Mouse (Mus musculus): ENCODE measurements around the gene Nr2c2ap. TPM values are rescaled to one million over a fixed set of nuclear protein-coding genes. Genes with fewer than 3 reads are reported as not detected.

Nr2c2ap gene
- 10 to 100 TPM in 1 of 2 experiments, 1 to 10 TPM in 1; 9.9 to 12.9 TPM for total RNA-seq (2023)

GRCm38 (mm10) chr8:70131166-70131883 is at the start of gene Nr2c2ap:
Gene Nr2c2ap (plus strand): TSS chr8:70131333.

GRCm38 (mm10) chr8:70083285-70083684 is 47.8 kb upstream of the Nr2c2ap start, which contains the start of gene Hapln4:
Gene Hapln4 (plus strand): TSS chr8:70083457.

GRCm38 (mm10) chr8:70120667-70121066 is 10.5 kb upstream of the Nr2c2ap start, which contains the start of gene Ncan:
Gene Ncan (minus strand): TSS chr8:70120873.

GRCm38 (mm10) chr8:70139026-70139857 is 8.1 kb downstream of the Nr2c2ap start, which contains the start of the genes Rfxank, Borcs8 and Mef2b:
Gene Rfxank (minus strand): TSS chr8:70139154.
Gene Borcs8 (plus strand): TSS chr8:70139499.
Gene Mef2b (plus strand): TSS chr8:70139711.

GRCm38 (mm10) chr8:70172043-70172681 is 41.0 kb downstream of the Nr2c2ap start, which contains the start of gene Tmem161a:
Gene Tmem161a (plus strand): TSS chr8:70172356.

Other genes with a start within 250 kb of the Nr2c2ap start
- not detected for gene Cilp2, start 243.6 kb upstream of the Nr2c2ap start, total RNA-seq (2023)
- gene Tssk6, start 229.1 kb upstream of the Nr2c2ap start, total RNA-seq (2023): 1 to 10 TPM in 1 of 2 experiments, under 1 TPM in 1; 0.53 to 1.1 TPM
- gene Ndufa13, start 228.8 kb upstream of the Nr2c2ap start, total RNA-seq (2023): 10 to 100 TPM; 57.7 to 58.4 TPM
- not detected for gene Yjefn3, start 228.6 kb upstream of the Nr2c2ap start, total RNA-seq (2023)
- gene Gatad2a, start 134.9 kb upstream of the Nr2c2ap start, total RNA-seq (2023): 10 to 100 TPM; 65.9 to 67.4 TPM
- gene Mau2, start 88.6 kb upstream of the Nr2c2ap start, total RNA-seq (2023): 10 to 100 TPM; 69.7 to 79.3 TPM
- 10 to 100 TPM; 26.8 to 28.6 TPM for gene Sugp1, start 88.5 kb upstream of the Nr2c2ap start, total RNA-seq (2023)
- gene Tm6sf2, start 58.4 kb upstream of the Nr2c2ap start, total RNA-seq (2023): not detected
- gene Hapln4, start 47.9 kb upstream of the Nr2c2ap start, total RNA-seq (2023): not detected
- not detected for gene Ncan, start 10.5 kb upstream of the Nr2c2ap start, total RNA-seq (2023)
- gene Rfxank, start 7.8 kb downstream of the Nr2c2ap start, total RNA-seq (2023): 10 to 100 TPM in 1 of 2 experiments, 1 to 10 TPM in 1; 9.8 to 16.9 TPM
- 10 to 100 TPM; 35.8 to 41.5 TPM for gene Borcs8, start 8.2 kb downstream of the Nr2c2ap start, total RNA-seq (2023)
- gene Mef2b, start 8.4 kb downstream of the Nr2c2ap start, total RNA-seq (2023): under 1 TPM; 0.53 to 0.78 TPM
- gene Tmem161a, start 41.0 kb downstream of the Nr2c2ap start, total RNA-seq (2023): 10 to 100 TPM; 22.8 to 24.0 TPM
- gene Slc25a42, start 81.0 kb downstream of the Nr2c2ap start, total RNA-seq (2023): 1 to 10 TPM; 1.9 to 2.6 TPM
- gene Sugp2, start 102.9 kb downstream of the Nr2c2ap start, total RNA-seq (2023): 10 to 100 TPM; 27.7 to 31.9 TPM
- 1 to 10 TPM; 4.2 to 5.7 TPM for gene Armc6, start 103.1 kb downstream of the Nr2c2ap start, total RNA-seq (2023)
- gene Homer3, start 151.5 kb downstream of the Nr2c2ap start, total RNA-seq (2023): 1 to 10 TPM; 8.3 to 9.6 TPM
- 10 to 100 TPM; 32.1 to 32.3 TPM for gene Ddx49, start 171.2 kb downstream of the Nr2c2ap start, total RNA-seq (2023)
- gene Cope, start 171.2 kb downstream of the Nr2c2ap start, total RNA-seq (2023): 100 to 1,000 TPM; 104 to 110 TPM
- gene Cers1, start 184.4 kb downstream of the Nr2c2ap start, total RNA-seq (2023): not detected
- not detected for gene Gdf1, start 198.5 kb downstream of the Nr2c2ap start, total RNA-seq (2023)
- 10 to 100 TPM; 49.1 to 49.4 TPM for gene Upf1, start 221.9 kb downstream of the Nr2c2ap start, total RNA-seq (2023)
- under 1 TPM; 0.24 to 0.78 TPM for gene Comp, start 242.2 kb downstream of the Nr2c2ap start, total RNA-seq (2023)

All from neutrophil, adult 59 days (primary cell).